Mouse (Mus musculus) urinary bladder, postnatal 14 days (tissue): Measurements from ENCODE around the gene Fam124a.
A peak's percentile ranks its signal among the peaks of the same experiment; 100 is the strongest.
"Not testable (repeated sequence)": the region's sequence is repeated elsewhere in the genome, so short reads cannot be mapped to it uniquely, and the experiment has no call there.

ENCODE experiments used
- DNase-seq: peaks from one replicate; pipeline ENCODE4 v3.0.0; 2021; ENCODE audit warnings: low spot score

Gene Fam124a

GRCm38 (mm10) chr14:62555309-62555829 lies at the start of gene Fam124a:
Fam124a (plus strand) TSS chr14:62555737.
- peak; percentile 73 for DNase-seq

- no peak for DNase-seq
These were observed 49.3 kb upstream of the Fam124a start for GRCm38 (mm10) chr14:62506261-62506660.

GRCm38 (mm10) chr14:62509350-62509749 lies 46.2 kb upstream of the Fam124a start:
- peak; percentile 7 for DNase-seq

GRCm38 (mm10) chr14:62512845-62513244 lies 42.7 kb upstream of the Fam124a start:
- no peak for DNase-seq

- DNase-seq: no peak
These were observed 24.6 kb upstream of the Fam124a start for GRCm38 (mm10) chr14:62530951-62531350.

DNA sequence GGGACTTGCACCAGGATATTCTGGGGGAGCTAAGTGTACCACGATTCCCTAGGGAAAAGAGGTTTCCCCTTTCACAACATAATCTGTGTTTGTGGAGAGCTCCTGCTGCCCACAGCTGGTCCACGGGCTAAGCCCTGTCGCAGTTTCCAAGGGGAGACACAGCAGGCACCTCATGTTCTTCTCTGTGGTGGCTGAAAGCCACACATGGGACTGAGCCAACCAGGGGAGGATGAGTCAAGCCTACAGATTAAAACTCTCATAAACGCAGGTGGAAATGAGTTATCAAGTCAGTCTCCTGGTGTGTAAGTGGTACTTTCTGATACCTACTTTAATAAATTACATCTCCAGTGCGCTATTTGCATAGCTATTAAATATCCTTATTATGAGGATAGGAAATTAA lies 19.4 kb upstream of the Fam124a start:
- no peak for DNase-seq

DNA sequence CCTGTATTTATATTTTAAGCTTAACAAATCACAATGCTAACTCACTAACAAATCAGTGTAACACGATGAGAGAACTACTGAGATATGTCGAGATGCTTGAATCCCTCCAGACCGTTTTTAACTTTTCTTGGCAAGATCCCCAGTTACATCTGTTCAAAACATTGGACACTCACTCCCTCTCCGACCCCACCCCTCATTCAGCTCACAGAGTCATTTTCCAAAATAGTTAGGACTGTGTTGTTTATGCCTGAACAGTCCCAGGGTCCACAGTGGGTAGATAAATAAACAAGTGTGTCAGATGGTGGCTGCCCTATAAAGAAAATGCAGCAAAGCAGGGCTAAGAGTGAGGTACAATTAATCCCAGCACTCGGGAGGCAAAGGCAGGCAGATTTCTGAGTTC lies 18.5 kb upstream of the Fam124a start:
- DNase-seq: no peak

DNA sequence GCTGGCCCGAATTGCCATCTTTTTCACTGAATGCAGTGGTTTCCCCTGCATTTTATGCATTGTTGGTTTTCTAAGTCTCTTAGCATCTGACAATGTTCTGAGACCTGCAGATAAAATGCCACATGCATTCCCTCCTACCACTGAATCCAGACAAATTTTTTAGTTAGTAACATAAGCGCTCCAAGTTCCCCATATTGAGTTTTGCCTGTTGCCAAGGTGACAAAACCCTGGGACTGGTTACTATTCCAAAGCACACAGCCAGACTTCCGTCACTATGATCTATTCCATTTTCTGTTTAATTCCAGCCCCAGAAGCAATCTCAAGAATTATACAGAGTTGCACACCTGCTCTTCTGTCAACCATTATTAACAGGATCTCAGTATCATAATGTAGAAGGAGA lies 15.7 kb upstream of the Fam124a start:
- DNase-seq: no peak

DNA sequence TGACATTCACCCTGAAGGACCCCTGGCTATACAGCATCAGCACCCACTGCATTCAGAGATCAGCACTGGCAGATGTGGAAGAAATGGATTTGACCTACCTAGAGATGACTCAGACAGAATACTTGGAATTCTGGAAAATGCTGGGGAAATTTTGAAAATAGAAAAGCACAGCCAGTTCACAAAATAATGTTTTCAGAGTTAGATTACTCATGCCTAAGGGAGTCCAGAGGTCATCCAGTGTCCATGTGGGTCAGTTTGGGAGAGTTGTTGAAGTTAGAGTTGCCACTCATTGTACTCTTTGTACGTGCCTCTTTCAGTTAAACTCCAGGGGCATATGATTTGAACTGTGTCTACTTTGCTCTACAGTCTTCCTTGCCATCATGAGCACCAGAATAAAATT lies 13.8 kb upstream of the Fam124a start:
- no peak for DNase-seq

GRCm38 (mm10) chr14:62546296-62546695 lies 9.2 kb upstream of the Fam124a start:
- no peak for DNase-seq

DNA sequence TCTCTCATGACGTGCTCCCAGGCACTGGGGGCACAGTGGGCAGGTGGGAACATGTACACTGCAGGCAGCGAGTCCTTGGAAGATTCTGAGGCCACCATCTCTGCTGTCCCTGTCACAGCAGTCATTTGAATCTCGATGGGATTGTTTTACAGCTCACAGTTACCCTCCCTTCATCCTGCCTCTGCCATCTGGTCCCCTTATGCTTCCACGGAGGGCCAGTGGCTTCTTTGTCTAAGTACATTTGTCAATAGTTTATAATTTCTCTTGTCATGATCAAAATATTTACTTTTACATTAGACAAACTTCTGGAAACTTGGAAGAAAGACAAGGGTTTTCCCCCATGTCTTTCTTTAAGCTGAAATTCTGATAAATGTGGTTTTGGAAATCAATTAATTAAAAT lies 8.8 kb upstream of the Fam124a start:
- DNase-seq: no peak

DNA sequence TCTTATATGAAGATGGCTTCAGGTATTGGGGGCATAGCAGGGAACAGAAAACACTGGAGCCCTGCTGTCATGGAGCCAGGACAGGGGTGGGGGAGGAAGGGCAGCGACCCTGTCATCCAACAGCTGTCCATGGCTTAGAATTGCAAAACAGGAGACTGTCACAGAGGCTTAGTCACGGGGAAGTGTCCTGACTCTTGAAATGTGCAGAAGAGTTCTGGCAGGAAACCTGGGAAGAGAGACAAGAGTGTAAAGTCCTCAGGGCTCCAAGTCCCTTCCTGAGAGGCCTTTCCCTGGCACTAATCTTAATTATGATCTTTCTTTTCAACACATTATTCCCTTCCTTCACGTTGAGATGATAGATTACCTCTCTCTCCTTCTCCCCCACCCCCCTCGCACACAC lies 5.4 kb upstream of the Fam124a start:
- DNase-seq: no peak

- DNase-seq: no peak
These were observed 2.8 kb upstream of the Fam124a start for GRCm38 (mm10) chr14:62552771-62553170.

DNA sequence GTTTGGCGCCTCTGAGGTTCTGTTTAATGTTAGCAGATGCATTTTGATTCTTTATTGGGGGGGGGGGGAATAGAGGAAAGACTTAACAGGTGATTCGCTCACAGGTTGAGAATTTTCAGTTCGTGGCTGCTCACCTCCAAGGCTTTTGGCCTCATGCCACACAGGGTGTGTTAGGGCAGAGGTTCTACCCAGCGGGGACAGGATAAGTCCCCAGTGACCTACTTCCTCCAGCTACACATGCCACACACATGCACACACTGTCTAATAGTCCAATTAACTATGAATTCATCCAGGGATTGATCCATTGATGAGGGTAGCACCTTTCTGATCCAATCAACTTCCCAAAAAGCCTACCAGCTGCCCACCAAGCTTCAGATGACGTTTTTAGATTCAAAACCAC lies 1.8 kb upstream of the Fam124a start:
- no peak for DNase-seq

- DNase-seq: no peak
These were observed 588 bp downstream of the Fam124a start for GRCm38 (mm10) chr14:62555840-62556810.

GRCm38 (mm10) chr14:62557111-62557510 lies 1.6 kb downstream of the Fam124a start:
- no peak for DNase-seq

DNA sequence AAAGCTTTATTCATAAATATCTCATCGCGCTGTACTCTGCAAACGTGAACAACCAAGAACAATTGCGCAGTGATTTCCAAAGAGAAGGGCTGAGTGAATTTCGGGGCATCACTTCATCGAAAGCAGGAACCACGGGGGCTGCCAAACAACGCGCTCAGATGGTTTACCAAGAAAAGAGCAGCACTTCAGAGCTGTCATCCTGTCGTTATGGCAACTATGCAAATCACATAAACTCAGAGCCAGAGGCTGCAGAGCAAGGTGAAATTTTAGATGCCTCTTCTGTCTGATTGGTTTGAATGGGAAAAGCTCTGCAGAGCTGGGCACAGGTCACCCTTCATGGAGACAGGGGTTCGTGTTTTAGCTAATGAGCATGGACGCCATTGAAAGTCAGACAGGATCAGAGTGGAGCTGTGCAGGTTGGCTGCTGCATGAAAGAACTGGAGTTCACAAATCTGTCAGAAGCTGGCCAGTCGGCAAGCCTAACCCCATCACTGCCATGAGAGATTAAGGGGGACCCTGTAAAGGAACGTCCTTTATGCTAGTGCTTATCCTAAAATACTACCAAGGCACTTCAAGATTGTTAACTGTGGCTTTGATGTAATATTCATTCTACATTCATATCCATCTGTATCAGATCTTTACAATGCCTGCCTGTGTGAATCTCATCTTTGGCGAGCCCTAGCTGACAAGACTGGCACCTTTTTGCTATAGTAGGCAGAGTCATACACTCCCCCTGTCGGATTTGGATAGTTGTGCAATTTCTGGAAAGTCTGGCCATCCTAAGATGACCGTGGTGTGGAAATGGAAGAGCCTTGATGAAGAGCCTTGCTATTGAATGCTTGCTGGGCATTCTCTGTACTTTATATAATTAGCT lies 6.6 kb downstream of the Fam124a start:
- no peak for DNase-seq

- DNase-seq: peak; percentile 13
These were observed 8.1 kb downstream of the Fam124a start for GRCm38 (mm10) chr14:62563679-62564078.

DNA sequence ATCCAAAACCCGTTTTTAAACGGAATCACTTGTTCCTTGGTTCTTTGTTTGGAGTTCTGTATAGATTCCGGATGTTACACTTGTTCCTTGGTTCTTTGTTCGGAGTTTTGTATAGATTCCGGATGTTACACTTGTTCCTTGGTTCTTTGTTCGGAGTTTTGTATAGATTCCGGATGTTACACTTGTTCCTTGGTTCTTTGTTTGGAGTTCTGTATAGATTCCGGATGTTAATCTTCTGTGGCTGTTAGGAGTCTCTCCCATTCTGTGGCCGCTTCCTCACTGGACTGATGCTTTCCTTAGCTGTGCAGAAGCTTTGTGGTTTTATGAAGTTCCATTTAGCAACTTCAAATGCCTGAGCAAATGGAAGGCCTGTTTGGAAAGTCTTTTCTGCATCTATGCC lies 11.3 kb downstream of the Fam124a start, which contains the start of gene Gm4131:
TSS of gene Gm4131 (minus strand) at position 101 of the 400 bp plus-strand sequence.
- not testable (repeated sequence) for DNase-seq

GRCm38 (mm10) chr14:62569463-62569862 lies 13.9 kb downstream of the Fam124a start:
- DNase-seq: no peak

GRCm38 (mm10) chr14:62570299-62570698 lies 14.8 kb downstream of the Fam124a start:
- peak; percentile 52 for DNase-seq

GRCm38 (mm10) chr14:62573454-62573853 lies 17.9 kb downstream of the Fam124a start:
- peak; percentile 7 for DNase-seq
